Mouse (Mus musculus) midbrain, postnatal 0 days (tissue): ENCODE data around the gene Vmn1r196. TPM values are rescaled to one million over a fixed set of nuclear protein-coding genes. Genes with fewer than 3 reads are reported as not detected.
A peak's percentile ranks its signal among the peaks of the same experiment; 100 is the strongest.
"Not testable (repeated sequence)": the region's sequence is repeated elsewhere in the genome, so short reads cannot be mapped to it uniquely, and the experiment has no call there.

Experiments
- ATAC-seq: fragments of 200-750 bp; cut with Nextera tagmentation; 2 replicates; pipeline ENCODE4 v1.8.0; 2017; ENCODE audit warnings: moderate number of reproducible peaks, mild to moderate bottlenecking, moderate TSS enrichment, moderate library complexity; ENCODE audit not compliant: low FRiP score
- DNase-seq: peaks from one replicate; pipeline ENCODE4 v3.0.0-alpha.2; 2015; ENCODE audit warnings: low spot score
- H3K27ac ChIP-seq: fragments of 300-500 bp; sonication (generic); 2 replicates; pipeline ENCODE4 v1.5.1; 2014; ENCODE audit warnings: low read depth, mild to moderate bottlenecking, low read length, mixed read lengths
- H3K27me3 ChIP-seq: fragments of 300-500 bp; sonication (generic); 2 replicates; pipeline ENCODE4 v1.6.1; 2014; ENCODE audit warnings: low read length, control low read depth, mixed read lengths; ENCODE audit not compliant: insufficient read depth
- H3K36me3 ChIP-seq: fragments of 300-500 bp; sonication (generic); 2 replicates; pipeline ENCODE4 v1.6.1; 2014; ENCODE audit warnings: low read length, control low read depth, mixed read lengths; ENCODE audit not compliant: insufficient read depth
- H3K4me1 ChIP-seq: fragments of 300-500 bp; sonication (generic); 2 replicates; pipeline ENCODE4 v1.6.1; 2014; ENCODE audit warnings: mild to moderate bottlenecking, control low read depth, antibody characterized with exemption, low read length, mixed read lengths; ENCODE audit not compliant: insufficient read depth
- H3K4me2 ChIP-seq: fragments of 300-500 bp; sonication (generic); 2 replicates; pipeline ENCODE4 v1.6.1; 2014; ENCODE audit warnings: low read depth, mild to moderate bottlenecking, low read length, mixed read lengths; ENCODE audit not compliant: poor library complexity, severe bottlenecking
- H3K4me3 ChIP-seq: fragments of 300-500 bp; sonication (generic); 2 replicates; pipeline ENCODE4 v1.5.1; 2014; ENCODE audit warnings: low read depth, mild to moderate bottlenecking, low read length, moderate library complexity
- H3K9ac ChIP-seq: fragments of 300-500 bp; sonication (generic); replicated peaks from 2 replicates; pipeline ENCODE4 v1.6.1; 2014; ENCODE audit warnings: mild to moderate bottlenecking, low read length, moderate library complexity, mixed read lengths; ENCODE audit not compliant: poor library complexity, severe bottlenecking
- H3K9me3 ChIP-seq: fragments of 300-500 bp; sonication (generic); 2 replicates; pipeline ENCODE4 v1.6.1; 2016; ENCODE audit warnings: low read length, control low read depth
- CTCF ChIP-seq: IDR thresholded peaks from 2 replicates; pipeline ENCODE4 v1.5.1; 2016; ENCODE audit warnings: antibody characterized with exemption, mild to moderate bottlenecking
- WGBS: fragments of 180-500 bp; shearing (Covaris S2); extraction: QIAGEN DNeasy Blood & Tissue Kit; methylation state at CpG from one replicate; pipeline ENCODE4 v1.1.7; 2014; 5-methylcytosine and 5-hydroxymethylcytosine counted together
- polyA plus RNA-seq: library from polyadenylated mRNA; unstranded; fragments of >200 nt; fragmentation: Nextera tagmentation; extraction: Ambion mirVana; gene quantifications from 2 replicates; pipeline ENCODE4 v1.2.1, GENCODE M21; 2015
- total RNA-seq: library from RNA; depleted of rRNA; stranded (reverse); fragments of >200 nt; gene quantifications from 2 replicates; pipeline ENCODE4 v1.2.3, GENCODE M21; 2014; rRNA removed

Vmn1r196 gene
- not detected in 2 replicates for total RNA-seq
- polyA plus RNA-seq: not detected in 2 replicates

DNA sequence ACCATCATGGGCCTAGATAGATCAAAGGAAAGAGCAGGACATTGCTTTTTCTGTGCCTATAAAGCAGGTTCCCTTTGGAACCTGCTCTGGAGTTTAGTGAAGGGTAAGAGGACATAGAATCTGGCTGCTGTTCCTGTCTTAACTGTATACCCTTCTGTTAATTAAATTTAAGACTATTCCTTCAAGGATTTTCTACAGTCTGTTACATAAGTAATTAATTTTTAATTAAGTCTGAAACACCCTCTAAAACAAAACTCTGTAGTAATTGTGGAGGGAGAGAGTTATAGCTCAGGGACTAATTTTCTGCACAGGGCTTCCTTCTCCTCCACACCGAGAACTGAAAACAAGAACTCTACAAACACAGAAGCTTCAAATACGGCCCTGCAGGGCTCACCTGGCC, at the start of gene Vmn1r196:
Gene Vmn1r196 (plus strand): TSS at position 301 of the 400 bp plus-strand sequence.
- Histone ChIP-seq H3K27ac (no peak within 1 kb of the TSS), H3K27me3 (no peaks in the 10 kb centered on the region), H3K4me2 (no peak within 1 kb of the TSS), H3K9me3 (no peaks in the 10 kb centered on the region), H3K4me1 (no peaks in the 10 kb centered on the region), H3K9ac (no peak within 1 kb of the TSS), H3K36me3 (no peaks in the 10 kb centered on the region), H3K4me3 (no peak within 1 kb of the TSS)
- TF ChIP-seq CTCF: no peak
- WGBS: 67% methylated on average over 2 of the region's 2 CpGs
- ATAC-seq (no peak), DNase-seq (no peak)

GRCm38 (mm10) chr13:22243915-22244314, 45.8 kb upstream of the Vmn1r196 start, which contains the start of gene Vmn1r194:
TSS of gene Vmn1r194 (plus strand) at chr13:22244215.
- Histone ChIP-seq H3K9ac (no peak within 1 kb of the TSS), H3K36me3 (no peaks in the 10 kb centered on the region), H3K27me3 (no peaks in the 10 kb centered on the region), H3K4me2 (no peak within 1 kb of the TSS), H3K4me1 (no peaks in the 10 kb centered on the region), H3K4me3 (no peak within 1 kb of the TSS), H3K27ac (no peak within 1 kb of the TSS), H3K9me3 (no peaks in the 10 kb centered on the region)
- no peak for ATAC-seq
- WGBS: 56% methylated on average over 1 of the region's 1 CpGs
- no peak for TF ChIP-seq CTCF
- no peak for DNase-seq

- not testable (repeated sequence) for H3K27me3 ChIP-seq, H3K4me2 ChIP-seq, H3K9ac ChIP-seq, ATAC-seq, DNase-seq, H3K27ac ChIP-seq, H3K4me3 ChIP-seq, H3K36me3 ChIP-seq, H3K4me1 ChIP-seq, H3K9me3 ChIP-seq
- WGBS: 100% methylated on average over 1 of the region's 1 CpGs
These were observed 19.5 kb upstream of the Vmn1r196 start, which contains the start of gene Vmn1r195 for GRCm38 (mm10) chr13:22270222-22270621. TSS of gene Vmn1r195 (plus strand) at chr13:22270522.

GRCm38 (mm10) chr13:22271721-22272120, 18.0 kb upstream of the Vmn1r196 start:
- ATAC-seq (peak; percentile 65), DNase-seq (no peak)

DNA sequence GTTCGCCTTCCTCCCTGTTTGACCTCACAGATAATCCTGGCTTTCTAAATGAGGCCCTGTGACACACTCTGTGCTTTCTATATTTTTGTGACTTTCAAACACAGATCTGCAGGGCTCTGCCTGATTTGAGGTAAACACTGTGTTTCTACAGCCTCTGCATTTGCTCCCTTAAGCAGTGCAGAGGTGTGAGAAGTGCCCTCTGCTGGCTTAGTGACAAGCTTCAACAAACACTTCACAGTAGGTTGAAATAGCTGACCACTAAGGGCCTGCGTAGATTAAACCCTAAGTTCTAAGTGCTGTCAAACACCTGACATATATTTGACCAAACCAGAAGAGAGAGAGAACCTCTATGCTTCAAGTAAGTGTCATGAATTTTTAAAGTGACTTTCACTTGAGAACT, 5.1 kb upstream of the Vmn1r196 start:
- DNase-seq (peak; percentile 4), ATAC-seq (no peak)
- Histone ChIP-seq H3K36me3 (no peaks in the 10 kb centered on the region), H3K27ac (no peak overlapping the region), H3K27me3 (no peaks in the 10 kb centered on the region), H3K4me2 (no peak overlapping the region), H3K9ac (no peak overlapping the region), H3K9me3 (no peaks in the 10 kb centered on the region), H3K4me3 (no peak overlapping the region), H3K4me1 (no peaks in the 10 kb centered on the region)
- peak; percentile 39 for TF ChIP-seq CTCF
- WGBS: 79% methylated on average over 2 of the region's 2 CpGs

More at GRCm38 (mm10) chr13:22271721-22272120, 18.0 kb upstream of the Vmn1r196 start:
- Histone ChIP-seq H3K4me3 (no peak overlapping the region), H3K4me2 (no peak overlapping the region), H3K4me1 (no peaks in the 10 kb centered on the region), H3K9me3 (no peaks in the 10 kb centered on the region), H3K27me3 (no peaks in the 10 kb centered on the region), H3K27ac (no peak overlapping the region), H3K36me3 (no peaks in the 10 kb centered on the region), H3K9ac (no peak overlapping the region)
- TF ChIP-seq CTCF: no peak
- WGBS: 19% methylated on average over 2 of the region's 2 CpGs

DNA sequence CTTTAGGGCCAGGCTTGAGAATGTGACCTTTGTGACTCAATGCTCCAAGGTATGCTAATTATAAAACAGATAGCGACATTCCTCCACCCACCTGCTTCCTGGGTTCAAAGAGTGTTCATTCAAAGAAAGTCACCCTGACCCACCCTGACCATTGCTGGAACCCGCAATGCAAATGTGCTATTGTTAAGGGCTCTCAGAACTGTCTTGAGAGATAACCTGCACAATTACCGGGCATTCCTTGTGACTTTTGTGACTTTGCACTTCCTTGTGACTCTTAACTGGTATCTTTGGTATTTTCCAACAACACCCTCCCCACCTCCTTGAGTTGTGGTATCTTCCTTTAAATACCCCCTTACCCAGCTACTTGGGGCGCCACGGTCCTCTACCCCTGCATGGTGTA, 18.4 kb downstream of the Vmn1r196 start:
- H3K27ac ChIP-seq, DNase-seq, H3K36me3 ChIP-seq, H3K27me3 ChIP-seq, H3K4me3 ChIP-seq, H3K4me2 ChIP-seq, ATAC-seq, H3K9ac ChIP-seq, H3K4me1 ChIP-seq, H3K9me3 ChIP-seq: not testable (repeated sequence)
- WGBS: 88% methylated on average over 5 of the region's 5 CpGs
